Mouse (Mus musculus) E14TG2a.4 (cell line): ENCODE results near the gene Ppef2.

Source experiments
- CTCF ChIP-seq: conservative IDR thresholded peaks from 2 replicates; pipeline ENCODE4 v1.5.1; 2014; ENCODE audit warnings: low read length
- NANOG ChIP-seq: IDR thresholded peaks from 2 replicates; pipeline ENCODE4 v1.6.1; 2014; ENCODE audit warnings: borderline replicate concordance, low read length, mixed read lengths

DNA sequence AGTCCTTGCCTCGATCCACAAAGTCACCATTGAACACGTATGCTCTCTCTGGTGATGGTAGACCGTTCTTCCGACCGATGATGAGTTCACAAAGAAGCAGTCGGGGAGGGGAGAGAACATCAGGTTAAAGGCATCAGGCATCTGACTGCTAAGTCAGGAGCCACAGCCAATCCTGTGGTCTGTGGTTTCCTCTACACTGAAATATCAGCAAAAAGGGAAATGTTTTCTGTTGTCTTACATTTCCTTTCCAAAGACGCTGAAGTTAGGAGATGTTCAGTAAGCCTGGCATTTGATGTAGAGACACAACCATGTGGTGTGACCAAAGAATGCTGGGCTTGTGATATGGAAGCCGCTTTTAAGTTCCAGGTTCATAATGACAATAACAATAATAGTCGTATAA lies 10.6 kb downstream of the Ppef2 start:
- TF ChIP-seq CTCF (no peak), NANOG (no peak)
